Mouse (Mus musculus) MEL (cell line): ENCODE measurements around the gene Dnm1. TPM values are rescaled to one million over a fixed set of nuclear protein-coding genes. Genes with fewer than 3 reads are reported as not detected.

Experiments used
- DNase-seq: peaks from one replicate; pipeline ENCODE4 v3.0.0; 2011; ENCODE audit warnings: low read depth, low spot score
- H3K27ac ChIP-seq: 2 replicates; pipeline ENCODE4 v1.5.1; 2012; ENCODE audit warnings: low read depth, mild to moderate bottlenecking, control low read depth, low read length, moderate library complexity; ENCODE audit not compliant: control insufficient read depth
- H3K27me3 ChIP-seq, 2 experiments: fragments of 150-350 bp in 1 of 2; sonication (generic) in 1 of 2; 2 replicates each; pipeline ENCODE4 v1.6.1; 2012; ENCODE audit warnings: low read length in 2 of 2, mild to moderate bottlenecking in 2 of 2, improper control_type of control experiment in 1 of 2, moderate library complexity in 1 of 2; ENCODE audit not compliant: insufficient read depth in 2 of 2, control insufficient read depth in 1 of 2
- H3K36me3 ChIP-seq, 2 experiments: 2 replicates each; pipeline ENCODE4 v1.6.1; 2012 to 2014; ENCODE audit warnings: low read length in 2 of 2, improper control_type of control experiment in 1 of 2, inconsistent platforms in 1 of 2, mild to moderate bottlenecking in 1 of 2; ENCODE audit not compliant: insufficient read depth in 2 of 2, control insufficient read depth in 1 of 2
- H3K4me1 ChIP-seq, 2 experiments: fragments of 150-350 bp in 1 of 2; sonication (generic) in 1 of 2; 2 replicates each; pipeline ENCODE4 v1.6.1; 2012; ENCODE audit warnings: low read length in 2 of 2, improper control_type of control experiment in 1 of 2, mild to moderate bottlenecking in 1 of 2; ENCODE audit not compliant: insufficient read depth in 2 of 2, control insufficient read depth in 1 of 2
- H3K4me3 ChIP-seq, 2 experiments: fragments of 150-350 bp in 1 of 2; sonication (generic) in 1 of 2; 2 replicates each; pipeline ENCODE4 v1.5.1; 2012; ENCODE audit warnings: low read depth in 2 of 2, low read length in 2 of 2, mild to moderate bottlenecking in 2 of 2, moderate library complexity in 2 of 2, control low read depth in 1 of 2, improper control_type of control experiment in 1 of 2; ENCODE audit not compliant: control insufficient read depth in 1 of 2, insufficient read depth in 1 of 2
- H3K79me2 ChIP-seq: 2 replicates; pipeline ENCODE4 v1.6.1; 2012; ENCODE audit warnings: mild to moderate bottlenecking, low read length, moderate library complexity; ENCODE audit not compliant: control insufficient read depth, poor library complexity, insufficient read depth
- H3K9ac ChIP-seq: 2 replicates; pipeline ENCODE4 v1.6.1; 2012; ENCODE audit warnings: low read depth, mild to moderate bottlenecking, control low read depth, low read length, moderate library complexity; ENCODE audit not compliant: control insufficient read depth, poor library complexity, severe bottlenecking
- H3K9me3 ChIP-seq: fragments of 150-350 bp; sonication (generic); replicated peaks from 2 replicates; pipeline ENCODE4 v1.6.1; 2012; ENCODE audit warnings: mild to moderate bottlenecking, low read length, improper control_type of control experiment, moderate library complexity; ENCODE audit not compliant: insufficient read depth
- BHLHE40 ChIP-seq: IDR thresholded peaks from 2 replicates; pipeline ENCODE4 v1.6.1; 2012; ENCODE audit warnings: low read depth, mild to moderate bottlenecking, inconsistent platforms, low read length, improper control_type of control experiment, borderline replicate concordance
- CHD1 ChIP-seq: IDR thresholded peaks from 2 replicates; pipeline ENCODE4 v1.6.1; 2012; ENCODE audit warnings: low read depth, mild to moderate bottlenecking, inconsistent platforms, low read length, improper control_type of control experiment
- CHD2 ChIP-seq: IDR thresholded peaks from 2 replicates; pipeline ENCODE4 v1.6.1; 2011; ENCODE audit warnings: low read length, improper control_type of control experiment
- CTCF ChIP-seq, 3 experiments: IDR thresholded peaks in 2 of 3; conservative IDR thresholded peaks in 1 of 3; 2 replicates each; pipeline ENCODE4 v1.5.1; 2011 to 2012; ENCODE audit warnings: low read length in 3 of 3, low read depth in 2 of 3, mild to moderate bottlenecking in 2 of 3, improper control_type of control experiment in 1 of 3, inconsistent platforms in 1 of 3, mixed read lengths in 1 of 3, moderate library complexity in 1 of 3; ENCODE audit not compliant: control insufficient read depth in 1 of 3, insufficient read depth in 1 of 3, poor library complexity in 1 of 3, severe bottlenecking in 1 of 3
- E2F4 ChIP-seq: IDR thresholded peaks from 2 replicates; pipeline ENCODE4 v1.6.1; 2011; ENCODE audit warnings: low read depth, low read length, improper control_type of control experiment, borderline replicate concordance
- EP300 ChIP-seq, 2 experiments: IDR thresholded peaks; 2 replicates each; pipeline ENCODE4 v1.6.1; 2011; ENCODE audit warnings: improper control_type of control experiment in 2 of 2, low read length in 2 of 2, low read depth in 1 of 2, mild to moderate bottlenecking in 1 of 2
- ETS1 ChIP-seq: IDR thresholded peaks from 2 replicates; pipeline ENCODE4 v1.6.1; 2012; ENCODE audit warnings: low read depth, mild to moderate bottlenecking, inconsistent platforms, low read length, improper control_type of control experiment, moderate library complexity
- GABPA ChIP-seq: IDR thresholded peaks from 2 replicates; pipeline ENCODE4 v1.6.1; 2012; ENCODE audit warnings: low read depth, mild to moderate bottlenecking, inconsistent platforms, low read length, improper control_type of control experiment, moderate library complexity
- GATA1 ChIP-seq: IDR thresholded peaks from 2 replicates; pipeline ENCODE4 v1.6.1; 2011; ENCODE audit warnings: low read depth, low read length, improper control_type of control experiment
- HCFC1 ChIP-seq: IDR thresholded peaks from 2 replicates; pipeline ENCODE4 v1.6.1; 2012; ENCODE audit warnings: low read depth, mild to moderate bottlenecking, inconsistent platforms, low read length, improper control_type of control experiment, moderate library complexity
- JUND ChIP-seq: IDR thresholded peaks from 2 replicates; pipeline ENCODE4 v1.6.1; 2011; ENCODE audit warnings: low read depth, mild to moderate bottlenecking, improper control_type of control experiment, low read length
- KAT2A ChIP-seq: conservative IDR thresholded peaks from 2 replicates; pipeline ENCODE4 v1.6.1; 2012; ENCODE audit warnings: low read depth, low read length, improper control_type of control experiment, inconsistent platforms
- MAFK ChIP-seq: IDR thresholded peaks from 2 replicates; pipeline ENCODE4 v1.6.1; 2011; ENCODE audit warnings: low read depth, mild to moderate bottlenecking, low read length, improper control_type of control experiment, borderline replicate concordance
- MAX ChIP-seq: IDR thresholded peaks from 2 replicates; pipeline ENCODE4 v1.6.1; 2011; ENCODE audit warnings: low read length, improper control_type of control experiment
- MAZ ChIP-seq: IDR thresholded peaks from 2 replicates; pipeline ENCODE4 v1.6.1; 2012; ENCODE audit warnings: low read depth, mild to moderate bottlenecking, inconsistent platforms, low read length, improper control_type of control experiment
- MEF2A ChIP-seq: IDR thresholded peaks from 2 replicates; pipeline ENCODE4 v1.6.1; 2014; ENCODE audit warnings: low read depth, mild to moderate bottlenecking, inconsistent platforms, low read length, improper control_type of control experiment; ENCODE audit not compliant: poor library complexity, insufficient replicate concordance, severe bottlenecking; ENCODE audit errors: extremely low read depth
- MXI1 ChIP-seq: IDR thresholded peaks from 2 replicates; pipeline ENCODE4 v1.6.1; 2011; ENCODE audit warnings: mild to moderate bottlenecking, low read depth, low read length, improper control_type of control experiment
- MYB ChIP-seq: IDR thresholded peaks from 2 replicates; pipeline ENCODE4 v1.6.1; 2011; ENCODE audit warnings: mild to moderate bottlenecking, low read depth, low read length, improper control_type of control experiment
- MYC ChIP-seq: IDR thresholded peaks from 2 replicates; pipeline ENCODE4 v1.6.1; 2011; ENCODE audit warnings: low read depth, mild to moderate bottlenecking, low read length, improper control_type of control experiment, moderate library complexity
- NELFE ChIP-seq: IDR thresholded peaks from 2 replicates; pipeline ENCODE4 v1.6.1; 2011; ENCODE audit warnings: low read depth, low read length, improper control_type of control experiment
- NRF1 ChIP-seq: IDR thresholded peaks from 2 replicates; pipeline ENCODE4 v1.6.1; 2014; ENCODE audit warnings: low read depth, mild to moderate bottlenecking, inconsistent platforms, low read length, improper control_type of control experiment, moderate library complexity; ENCODE audit not compliant: poor library complexity, insufficient read depth, severe bottlenecking
- POLR2A ChIP-seq, 2 experiments: IDR thresholded peaks; 2 replicates each; pipeline ENCODE4 v1.6.1; 2011 to 2012; ENCODE audit warnings: low read length in 2 of 2, mild to moderate bottlenecking in 2 of 2, control low read depth in 1 of 2, improper control_type of control experiment in 1 of 2, low read depth in 1 of 2, moderate library complexity in 1 of 2; ENCODE audit not compliant: control insufficient read depth in 1 of 2, insufficient read depth in 1 of 2, poor library complexity in 1 of 2
- POLR2AphosphoS2 ChIP-seq: IDR thresholded peaks from 2 replicates; pipeline ENCODE4 v1.6.1; 2011; ENCODE audit warnings: low read length, improper control_type of control experiment
- POLR2AphosphoS5 ChIP-seq: IDR thresholded peaks from 2 replicates; pipeline ENCODE4 v1.6.1; 2012; ENCODE audit warnings: low read depth, borderline replicate concordance, mild to moderate bottlenecking, inconsistent platforms, low read length, moderate library complexity, mixed read lengths
- RAD21 ChIP-seq: IDR thresholded peaks from 2 replicates; pipeline ENCODE4 v1.6.1; 2011; ENCODE audit warnings: mild to moderate bottlenecking, low read depth, low read length, improper control_type of control experiment
- RCOR1 ChIP-seq: IDR thresholded peaks from 2 replicates; pipeline ENCODE4 v1.6.1; 2012; ENCODE audit warnings: low read depth, mild to moderate bottlenecking, inconsistent platforms, low read length, improper control_type of control experiment
- SIN3A ChIP-seq: IDR thresholded peaks from 2 replicates; pipeline ENCODE4 v1.6.1; 2012; ENCODE audit warnings: low read length, improper control_type of control experiment, inconsistent platforms
- SMC3 ChIP-seq: IDR thresholded peaks from 2 replicates; pipeline ENCODE4 v1.6.1; 2011; ENCODE audit warnings: low read depth, low read length, improper control_type of control experiment
- TAL1 ChIP-seq: IDR thresholded peaks from 2 replicates; pipeline ENCODE4 v1.6.1; 2012; ENCODE audit warnings: mild to moderate bottlenecking, inconsistent platforms, low read length, moderate library complexity, mixed read lengths
- TCF12 ChIP-seq: IDR thresholded peaks from 2 replicates; pipeline ENCODE4 v1.6.1; 2014; ENCODE audit warnings: low read depth, mild to moderate bottlenecking, inconsistent platforms, low read length, improper control_type of control experiment, moderate library complexity
- UBTF ChIP-seq: IDR thresholded peaks from 2 replicates; pipeline ENCODE4 v1.6.1; 2012; ENCODE audit warnings: low read depth, mild to moderate bottlenecking, inconsistent platforms, low read length, improper control_type of control experiment, moderate library complexity, borderline replicate concordance; ENCODE audit not compliant: insufficient read depth
- USF1 ChIP-seq: IDR thresholded peaks from 2 replicates; pipeline ENCODE4 v1.6.1; 2014; ENCODE audit warnings: low read depth, mild to moderate bottlenecking, inconsistent platforms, low read length, improper control_type of control experiment, moderate library complexity
- USF2 ChIP-seq, 2 experiments: IDR thresholded peaks; 2 replicates each; pipeline ENCODE4 v1.6.1; 2011 to 2012; ENCODE audit warnings: improper control_type of control experiment in 2 of 2, low read length in 2 of 2, borderline replicate concordance in 1 of 2, inconsistent platforms in 1 of 2, low read depth in 1 of 2, mild to moderate bottlenecking in 1 of 2; ENCODE audit not compliant: insufficient read depth in 1 of 2
- ZC3H11A ChIP-seq: IDR thresholded peaks from 2 replicates; pipeline ENCODE4 v1.6.1; 2012; ENCODE audit warnings: low read depth, mild to moderate bottlenecking, inconsistent platforms, low read length, improper control_type of control experiment
- ZKSCAN1 ChIP-seq: IDR thresholded peaks from 2 replicates; pipeline ENCODE4 v1.6.1; 2012; ENCODE audit warnings: low read depth, mild to moderate bottlenecking, inconsistent platforms, low read length, improper control_type of control experiment, moderate library complexity
- ZMIZ1 ChIP-seq: IDR thresholded peaks from 2 replicates; pipeline ENCODE4 v1.6.1; 2012; ENCODE audit warnings: low read depth, mild to moderate bottlenecking, inconsistent platforms, low read length, improper control_type of control experiment, moderate library complexity
- ZNF384 ChIP-seq: IDR thresholded peaks from 2 replicates; pipeline ENCODE4 v1.6.1; 2012; ENCODE audit warnings: low read depth, mild to moderate bottlenecking, inconsistent platforms, low read length, improper control_type of control experiment
- polyA plus RNA-seq, 2 experiments: library from polyadenylated mRNA; stranded (reverse) in 1 of 2; unstranded in 1 of 2; fragments of >175 nt in 1 of 2; fragments of >200 nt in 1 of 2; gene quantifications; 2 replicates each; pipeline versions ENCODE4 v1.2.1 to v1.2.4; 2012; ENCODE audit warnings: low replicate concordance in 2 of 2, low read depth in 1 of 2; ENCODE audit not compliant: insufficient read length in 2 of 2, insufficient read depth in 1 of 2, missing spikeins in 1 of 2
- total RNA-seq: library from RNA; depleted of rRNA; stranded (reverse); fragments of 300-350 nt; gene quantifications from 2 replicates; pipeline ENCODE4 v1.2.3, GENCODE M21; 2012

The Dnm1 gene
- total and polyA plus RNA-seq, 3 experiments: 0.42 to 5.0 TPM; not detected in 1

- Histone ChIP-seq H3K4me1 (peaks cover 0 to 7% of the 10 kb centered on the region in 2 experiments; a peak in 1 of 4 replicates), H3K9ac (peak within 1 kb of the TSS; percentile 92), H3K9me3 (no peaks in the 10 kb centered on the region), H3K4me3 (peak within 1 kb of the TSS; percentile 74 to 83), H3K36me3 (no peaks in the 10 kb centered on the region), H3K27ac (peak within 1 kb of the TSS; percentile 87), H3K27me3 (no peaks in the 10 kb centered on the region), H3K79me2 (peaks cover 10% of the 10 kb centered on the region)
- DNase-seq: peak; percentile 94
- TF ChIP-seq SMC3 (no peak; the same call in 1 of the 2 replicates), USF1 (peak; percentile 96), CTCF (IDR thresholded peaks at IDR 0.05 in 2 of 3, conservative IDR thresholded peaks at IDR 0.05 in 1 of 3; ENCODE audit: control insufficient read depth in 1 of 3, insufficient read depth in 1 of 3, low read depth in 2 of 3, low read length in 3 of 3, poor library complexity in 1 of 3, severe bottlenecking in 1 of 3) (no peak), POLR2AphosphoS2 (no peak), TAL1 (no peak), E2F4 (no peak), CHD1 (no peak), GATA1 (no peak), POLR2A (IDR thresholded peaks at IDR 0.05; ENCODE audit: control insufficient read depth in 1 of 2, insufficient read depth in 1 of 2, low read depth in 1 of 2, low read length in 2 of 2, poor library complexity in 1 of 2) (peak; percentile 51 to 65; a peak in 2 of 4 replicates), RCOR1 (no peak), USF2 (IDR thresholded peaks at IDR 0.05; ENCODE audit: borderline replicate concordance in 1 of 2, insufficient read depth in 1 of 2, low read depth in 1 of 2, low read length in 2 of 2) (peak in 1 of 2 experiments; percentile 80; a peak in 2 of 4 replicates), ETS1 (no peak; the same call in 1 of the 2 replicates), MAZ (no peak), ZC3H11A (no peak), ZMIZ1 (no peak), ZNF384 (no peak), MYB (no peak), CHD2 (no peak), JUND (no peak), UBTF (no peak), SIN3A (peak; percentile 99), EP300 (IDR thresholded peaks at IDR 0.05; ENCODE audit: low read depth in 1 of 2, low read length in 2 of 2) (no peak), MEF2A (no peak), NRF1 (no peak), KAT2A (no peak; the same call in 1 of the 2 replicates), MAFK (no peak), BHLHE40 (no peak), POLR2AphosphoS5 (no peak), ZKSCAN1 (no peak), HCFC1 (peak; percentile 82), MAX (peak; percentile 98), MXI1 (peak; percentile 95), GABPA (no peak), RAD21 (no peak), TCF12 (no peak), NELFE (no peak; the same call in 1 of the 2 replicates), MYC (peak; percentile 92)
These were observed 42.4 kb upstream of the Dnm1 start, which contains the start of gene Ptges2 for GRCm38 (mm10) chr2:32395484-32395945. Gene Ptges2 (plus strand): TSS chr2:32395896.
